Mouse (Mus musculus): ENCODE measurements at regions not wholly inside any gene's neighbourhood (a gene's known extent, or its start where the extent isn't known, plus 50 kb on each side); places are given as distances from the start of the nearest gene placed in this dataset.

DNA sequence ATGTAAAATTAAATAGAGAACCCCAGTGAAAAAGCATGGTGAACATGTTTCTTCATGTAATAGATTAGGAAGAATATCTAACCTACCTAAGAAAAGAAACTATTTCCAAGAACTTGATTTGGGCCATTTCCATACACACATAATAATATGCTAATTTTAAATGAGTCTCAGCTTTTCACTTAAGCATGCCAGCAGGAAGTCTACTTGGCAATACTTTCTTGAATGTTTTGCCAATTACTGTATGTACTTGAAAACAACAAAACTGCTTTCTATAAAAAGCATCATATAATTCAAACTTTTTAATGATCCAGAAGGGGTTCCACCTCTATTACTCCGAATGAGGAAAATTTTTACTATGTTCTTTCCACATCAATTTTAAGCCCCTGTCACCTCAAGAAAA lies 1036.9 kb downstream of the Pcdh17 start:
- H3K9ac ChIP-seq (replicated peaks): no peak overlapping the region
- no peaks in the 10 kb centered on the region for H3K4me1 ChIP-seq
- no peak for ATAC-seq (ENCODE audit: low FRiP score, low read depth)
- H3K27ac ChIP-seq (replicated peaks): no peak overlapping the region
- no peak overlapping the region for H3K4me3 ChIP-seq
- 89% methylated on average over 1 of the region's 1 CpGs for WGBS
- no peaks in the 10 kb centered on the region for H3K27me3 ChIP-seq
- H3K4me2 ChIP-seq (replicated peaks): no peak overlapping the region
- H3K9me3 ChIP-seq: no peaks in the 10 kb centered on the region
- H3K36me3 ChIP-seq: no peaks in the 10 kb centered on the region

DNA sequence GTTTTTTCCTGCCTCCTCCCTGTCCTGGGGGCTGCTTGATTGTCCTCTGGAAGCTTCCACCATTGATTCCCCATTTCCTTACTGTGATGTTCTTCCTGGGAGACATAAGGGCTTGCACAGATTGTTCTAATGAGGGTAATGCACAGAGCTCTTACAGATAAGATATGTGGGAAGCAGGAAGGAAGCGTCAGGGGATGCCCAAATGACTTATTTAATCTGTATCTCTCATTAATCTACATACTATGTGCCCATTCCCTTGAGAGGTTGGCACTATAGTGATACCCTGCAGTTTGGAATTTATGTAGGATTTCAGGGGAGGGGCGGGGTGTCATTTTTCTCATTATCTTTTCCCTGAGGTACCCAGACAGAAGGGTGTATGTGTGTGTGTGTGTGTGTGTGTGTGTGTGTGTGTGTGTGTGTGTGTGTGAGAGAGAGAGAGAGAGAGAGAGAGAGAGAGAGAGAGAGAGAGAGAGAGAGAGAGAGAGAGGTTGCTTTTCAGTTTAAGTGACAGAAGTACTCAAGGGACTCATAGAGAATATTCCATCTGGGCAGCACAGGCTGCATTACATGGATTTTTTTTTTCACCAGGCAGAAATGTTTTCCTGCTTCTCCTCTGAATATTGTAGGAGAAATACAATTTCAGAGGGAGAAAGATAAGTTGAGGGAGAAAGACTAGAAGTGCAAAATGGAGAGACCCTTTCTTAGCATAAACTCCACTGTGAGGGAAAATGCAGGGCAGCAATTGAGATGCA lies 1064.2 kb downstream of the Pcdh17 start:
- 58% methylated on average over 2 of the region's 2 CpGs for WGBS
- Histone ChIP-seq H3K4me1 (0 out of 2 replicates have a peak, but pooled peaks cover 11% of the 10 kb centered on the region), H3K4me2 (replicated peaks) (no peak overlapping the region), H3K4me3 (no peak overlapping the region), H3K9ac (replicated peaks) (no peak overlapping the region), H3K27ac (replicated peaks) (no peak overlapping the region; the same call in 1 of the 2 replicates), H3K9me3 (no peaks in the 10 kb centered on the region), H3K27me3 (no peaks in the 10 kb centered on the region), H3K36me3 (no peaks in the 10 kb centered on the region)
- ATAC-seq (ENCODE audit: low FRiP score, low read depth): peak; percentile 71; the same call in 1 of the 2 replicates

DNA sequence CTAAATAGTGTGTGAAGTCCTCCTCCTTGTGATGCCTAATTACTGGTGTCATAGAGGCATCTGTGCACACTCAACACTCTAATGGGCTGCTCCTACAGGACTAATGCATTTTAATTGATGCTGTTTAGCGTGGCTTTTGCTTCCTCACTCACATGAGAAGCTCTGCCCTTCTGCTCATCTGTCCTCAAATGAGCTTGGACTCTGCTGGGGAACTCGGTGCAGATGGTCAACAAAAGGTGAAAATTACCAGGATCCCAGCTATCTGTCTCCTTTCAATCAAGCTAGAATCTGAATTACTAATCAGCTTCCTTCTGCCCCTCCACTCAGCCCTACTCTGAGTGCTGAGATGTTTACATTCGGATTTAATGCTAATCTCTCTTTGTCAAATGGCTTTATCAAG lies 1065.2 kb downstream of the Pcdh17 start:
- H3K36me3 ChIP-seq: no peaks in the 10 kb centered on the region
- no peak overlapping the region for H3K9ac ChIP-seq (replicated peaks)
- H3K4me3 ChIP-seq: no peak overlapping the region
- H3K4me2 ChIP-seq (replicated peaks): no peak overlapping the region
- ATAC-seq (ENCODE audit: low FRiP score, low read depth): peak; percentile 87
- 14% methylated on average over 3 of the region's 3 CpGs for WGBS
- H3K4me1 ChIP-seq: 0 out of 2 replicates have a peak, but pooled peaks cover 11% of the 10 kb centered on the region
- H3K27ac ChIP-seq (replicated peaks): peak overlapping the region; percentile 43; the same call in 1 of the 2 replicates
- H3K9me3 ChIP-seq: no peaks in the 10 kb centered on the region
- H3K27me3 ChIP-seq: no peaks in the 10 kb centered on the region

All from midbrain, embryonic 12.5 days (tissue).